In genomic region chr4:99193214-99193613, GRCm38 (mm10) we compare ENCODE assay signal across 9 mouse cellular contexts. TPM values are rescaled to one million over a fixed set of nuclear protein-coding genes. Genes with fewer than 3 reads are reported as not detected.
DNase-seq lines count a peak whose midpoint lies in the region; ATAC-seq and TF ChIP-seq lines count a peak whose summit lies in the region.
"Had no signal": no experiment of that assay in that cellular context is flagged by ENCODE, and none has a peak within 500 bp of the region (broad histone marks: within the 10 kb centered on the region; RNA-seq: fewer than 3 reads in every experiment).

No protein-coding gene starts in this region.

- peak; percentile 41 for DNase-seq in NIH3T3 (ENCODE audit: low read depth)
- no peak for DNase-seq in forebrain, postnatal 0 days
- no peak for DNase-seq in cerebellum, adult 8-10 months
- DNase-seq in testis, postnatal 14 days (ENCODE audit: low spot score): no peak
- DNase-seq in embryo, embryonic 11 days: no peak

- peak overlapping the region; percentile 62 for H3K4me2 ChIP-seq in heart, embryonic 15.5 days
- no peak overlapping the region for H3K4me2 ChIP-seq in heart, embryonic 12.5 days
- H3K4me2 ChIP-seq in forebrain, postnatal 0 days (ENCODE audit: low read depth): peak overlapping the region; percentile 63

- H3K4me3 ChIP-seq in heart, embryonic 15.5 days: peak overlapping the region; percentile 90
- no peak overlapping the region; the same call in 1 of the 2 replicates for H3K4me3 ChIP-seq in heart, embryonic 12.5 days
- H3K4me3 ChIP-seq in forebrain, postnatal 0 days (ENCODE audit: low read depth, low read length): peak overlapping the region; percentile 79

- H3K27me3 ChIP-seq in heart, embryonic 15.5 days: no peaks in the 10 kb centered on the region
- no peaks in the 10 kb centered on the region for H3K27me3 ChIP-seq in heart, embryonic 12.5 days (replicated peaks)
- H3K27me3 ChIP-seq in forebrain, postnatal 0 days (ENCODE audit: insufficient read depth, low read length): no peaks in the 10 kb centered on the region

- peaks cover 8% of the 10 kb centered on the region for H3K4me1 ChIP-seq in heart, embryonic 15.5 days (replicated peaks)
- H3K4me1 ChIP-seq in heart, embryonic 12.5 days (replicated peaks): no peaks in the 10 kb centered on the region
- H3K4me1 ChIP-seq in forebrain, postnatal 0 days (ENCODE audit: insufficient read depth): 0 out of 2 replicates have a peak, but pooled peaks cover 4% of the 10 kb centered on the region

- no peak for ATAC-seq in heart, embryonic 15.5 days (replicated peaks; ENCODE audit: insufficient number of reproducible peaks, insufficient read depth, low FRiP score, low read depth)
- no peak for ATAC-seq in heart, embryonic 12.5 days (ENCODE audit: insufficient number of reproducible peaks, low FRiP score)
- ATAC-seq in forebrain, postnatal 0 days: peak; percentile 10
- ATAC-seq in megakaryocyte-erythroid progenitor cell, adult 5-6 weeks (replicated peaks; ENCODE audit: low FRiP score, low TSS enrichment, poor library complexity, severe bottlenecking): peak; percentile 17; the same call in 1 of the 2 replicates

- peak overlapping the region; percentile 78; the same call in 1 of the 2 replicates for H3K9ac ChIP-seq in heart, embryonic 15.5 days
- no peak overlapping the region for H3K9ac ChIP-seq in heart, embryonic 12.5 days
- peak overlapping the region; percentile 84 for H3K9ac ChIP-seq in forebrain, postnatal 0 days

- WGBS in heart, embryonic 15.5 days: 53% methylated on average over 6 of the region's 6 CpGs
- 51% methylated on average over 6 of the region's 6 CpGs for WGBS in heart, embryonic 12.5 days
- 29% methylated on average over 6 of the region's 6 CpGs for WGBS in forebrain, postnatal 0 days

- H3K36me3 ChIP-seq in heart, embryonic 15.5 days: no peaks in the 10 kb centered on the region
- H3K36me3 ChIP-seq in heart, embryonic 12.5 days: no peaks in the 10 kb centered on the region
- H3K36me3 ChIP-seq in forebrain, postnatal 0 days (ENCODE audit: insufficient read depth): no peaks in the 10 kb centered on the region
- H3K36me3 ChIP-seq: G1E had no signal

- peak; percentile 37; the same call in 1 of the 2 replicates for TF ChIP-seq CTCF in forebrain, postnatal 0 days (IDR thresholded peaks at IDR 0.05; ENCODE audit: low read depth)

- H3K9me3 ChIP-seq in heart, embryonic 15.5 days (replicated peaks): no peaks in the 10 kb centered on the region
- no peaks in the 10 kb centered on the region for H3K9me3 ChIP-seq in heart, embryonic 12.5 days (replicated peaks)
- no peaks in the 10 kb centered on the region for H3K9me3 ChIP-seq in forebrain, postnatal 0 days (ENCODE audit: low read length)

- H3K27ac ChIP-seq in heart, embryonic 15.5 days: no peak overlapping the region
- no peak overlapping the region for H3K27ac ChIP-seq in heart, embryonic 12.5 days (ENCODE audit: poor library complexity, severe bottlenecking)
- H3K27ac ChIP-seq in forebrain, postnatal 0 days (ENCODE audit: low read depth, low read length): peak overlapping the region; percentile 94; the same call in 1 of the 2 replicates

RNA-seq across cellular contexts. Expression of gene Atg4c, which starts 0.5 kb away (rescaled TPM):
- polyA plus RNA-seq in heart, embryonic 15.5 days (2015; fragmentation: Nextera tagmentation; extraction: Ambion mirVana): 8.7 and 9.1 TPM in 2 replicates
- 12.8 and 13.1 TPM in 2 replicates for polyA plus RNA-seq in heart, embryonic 12.5 days (2016; fragmentation: Nextera tagmentation; extraction: Ambion mirVana)
- total RNA-seq in forebrain, postnatal 0 days (2014; rRNA removed): 9.7 and 12.2 TPM in 2 replicates
- 8.8 and 14.4 TPM in 2 replicates for polyA plus RNA-seq in forebrain, postnatal 0 days (2015; fragmentation: Nextera tagmentation; extraction: Ambion mirVana)
- 10.2 and 22.9 TPM in 2 replicates for total RNA-seq in megakaryocyte-erythroid progenitor cell, adult 5-6 weeks (2014; fragmentation: Nextera tagmentation)
- 3.4 and 4.7 TPM in 2 replicates for total RNA-seq in megakaryocyte-erythroid progenitor cell, adult 5-6 weeks (2017)
- total RNA-seq: G1E had no signal
- polyA plus RNA-seq: G1E had no signal

Comparison
In these comparisons a context has a peak if more than half of its experiments do, and no peak if none do; other contexts are left out.
1. ATAC-seq: peak in forebrain, postnatal 0 days (single experiment) and megakaryocyte-erythroid progenitor cell, adult 5-6 weeks (single experiment); none in heart, embryonic 15.5 days (single experiment) and heart, embryonic 12.5 days (single experiment).